17 mouse cellular contexts compared by ENCODE assay signal in the genomic region with DNA sequence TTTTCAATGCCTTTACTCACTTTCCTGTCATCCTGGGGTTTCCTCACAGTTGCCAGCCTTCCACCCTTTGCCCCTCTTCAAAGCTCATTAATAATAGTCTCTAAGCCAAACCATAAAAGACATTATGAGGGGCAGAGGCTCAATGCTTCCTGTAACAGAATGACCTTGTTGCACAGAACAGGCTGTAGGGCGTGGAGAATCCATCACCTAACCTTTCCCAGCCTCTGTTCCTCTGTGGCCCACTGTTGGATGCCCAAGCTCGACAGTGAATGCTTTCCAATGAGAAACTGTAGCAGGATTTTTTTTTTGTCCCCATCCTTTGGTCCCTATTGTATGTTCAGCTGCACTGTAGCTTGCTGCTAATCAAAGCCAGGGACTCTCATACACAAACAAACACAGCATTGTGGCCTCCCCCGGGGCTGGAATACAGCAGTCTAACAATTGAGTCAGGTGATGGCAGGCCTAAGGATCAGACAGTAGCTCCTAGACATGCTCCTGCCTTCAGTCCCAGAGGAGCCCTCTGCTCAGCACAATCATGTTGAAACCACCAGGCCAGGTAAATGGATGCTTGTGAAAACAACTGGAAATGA. TPM values are rescaled to one million over a fixed set of nuclear protein-coding genes. Genes with fewer than 3 reads are reported as not detected.
DNase-seq lines count a peak whose midpoint lies in the region; ATAC-seq and TF ChIP-seq lines count a peak whose summit lies in the region.
"Had no signal": no experiment of that assay in that cellular context is flagged by ENCODE, and none has a peak within 500 bp of the region (broad histone marks: within the 10 kb centered on the region; RNA-seq: fewer than 3 reads in every experiment).

No protein-coding gene starts in this region.

- no peak overlapping the region for H3K4me2 ChIP-seq in forebrain, embryonic 12.5 days
- no peak overlapping the region for H3K4me2 ChIP-seq in forebrain, embryonic 16.5 days (ENCODE audit: low read length)
- H3K4me2 ChIP-seq in neural tube, embryonic 11.5 days (ENCODE audit: low read depth), result no peak overlapping the region
- 0 out of 2 replicates have a peak overlapping the region, but pooled peaks have one; percentile 11 for H3K4me2 ChIP-seq in midbrain, embryonic 14.5 days (ENCODE audit: low read length)
- no peak overlapping the region for H3K4me2 ChIP-seq in liver, postnatal 0 days (ENCODE audit: low read depth, low read length)
- H3K4me2 ChIP-seq: embryonic facial prominence, embryonic 13.5 days; heart, embryonic 13.5 days; limb, embryonic 15.5 days; lung, embryonic 14.5 days had no signal

- H3K9ac ChIP-seq in forebrain, embryonic 12.5 days, result no peak overlapping the region
- H3K9ac ChIP-seq in forebrain, embryonic 16.5 days (replicated peaks; ENCODE audit: low read depth, low read length), result no peak overlapping the region
- no peak overlapping the region for H3K9ac ChIP-seq in neural tube, embryonic 11.5 days (ENCODE audit: low read length)
- H3K9ac ChIP-seq in midbrain, embryonic 14.5 days (replicated peaks; ENCODE audit: low read length), result no peak overlapping the region
- H3K9ac ChIP-seq in liver, postnatal 0 days (replicated peaks), result no peak overlapping the region
- H3K9ac ChIP-seq: embryonic facial prominence, embryonic 13.5 days; heart, embryonic 13.5 days; limb, embryonic 15.5 days; lung, embryonic 14.5 days had no signal

- 0 out of 2 replicates have a peak overlapping the region, but pooled peaks have one; percentile 43 for H3K27ac ChIP-seq in forebrain, embryonic 12.5 days
- no peak overlapping the region for H3K27ac ChIP-seq in forebrain, embryonic 16.5 days (ENCODE audit: low read length)
- H3K27ac ChIP-seq in neural tube, embryonic 11.5 days (ENCODE audit: low read depth, low read length), result 0 out of 2 replicates have a peak overlapping the region, but pooled peaks have one; percentile 1
- H3K27ac ChIP-seq in midbrain, embryonic 14.5 days (replicated peaks; ENCODE audit: low read depth, low read length), result peak overlapping the region; percentile 49
- H3K27ac ChIP-seq in liver, postnatal 0 days (ENCODE audit: low read depth), result no peak overlapping the region
- H3K27ac ChIP-seq: embryonic facial prominence, embryonic 13.5 days; heart, embryonic 13.5 days; kidney, postnatal 0 days; limb, embryonic 15.5 days had no signal

- H3K4me1 ChIP-seq in forebrain, embryonic 12.5 days, result peaks cover 6% of the 10 kb centered on the region
- peaks cover 11% of the 10 kb centered on the region for H3K4me1 ChIP-seq in forebrain, embryonic 16.5 days (replicated peaks; ENCODE audit: control insufficient read depth, insufficient read depth, low read length)
- H3K4me1 ChIP-seq in neural tube, embryonic 11.5 days (ENCODE audit: control insufficient read depth, insufficient read depth, low read length), result peaks cover 8% of the 10 kb centered on the region; the same call in 1 of the 2 replicates
- peaks cover 24% of the 10 kb centered on the region for H3K4me1 ChIP-seq in midbrain, embryonic 14.5 days (ENCODE audit: control insufficient read depth, insufficient read depth, low read length)
- H3K4me1 ChIP-seq in liver, postnatal 0 days (ENCODE audit: insufficient read depth), result no peaks in the 10 kb centered on the region
- H3K4me1 ChIP-seq: limb, embryonic 15.5 days had no signal

- H3K9me3 ChIP-seq in forebrain, embryonic 12.5 days, result no peaks in the 10 kb centered on the region
- no peaks in the 10 kb centered on the region for H3K9me3 ChIP-seq in forebrain, embryonic 16.5 days (ENCODE audit: control insufficient read depth, low read length)
- H3K9me3 ChIP-seq in neural tube, embryonic 11.5 days (ENCODE audit: control insufficient read depth, low read length), result no peaks in the 10 kb centered on the region
- no peaks in the 10 kb centered on the region for H3K9me3 ChIP-seq in midbrain, embryonic 14.5 days (ENCODE audit: control insufficient read depth, low read length)
- no peaks in the 10 kb centered on the region for H3K9me3 ChIP-seq in liver, postnatal 0 days (ENCODE audit: low read length)
- H3K9me3 ChIP-seq: embryonic facial prominence, embryonic 13.5 days; heart, embryonic 13.5 days; limb, embryonic 15.5 days had no signal

- peak; percentile 33 for DNase-seq in neural tube, embryonic 11.5 days (ENCODE audit: low spot score)
- no peak for DNase-seq in neural tube, embryonic 10.5 days (ENCODE audit: extremely low spot score, low spot score)
- no peak for DNase-seq in midbrain, embryonic 14.5 days
- DNase-seq in lung, postnatal 4 days, result no peak
- no peak for DNase-seq in urinary bladder, postnatal 36 days (ENCODE audit: low spot score in 2 of 2)
- DNase-seq in liver, postnatal 0 days, result no peak
- DNase-seq: cerebellum, adult 9-10 months; lung, embryonic 14.5 days; right cerebral cortex, adult 18-20 months; spleen, adult 18-20 months; thymus, postnatal 14 days had no signal

- H3K36me3 ChIP-seq in forebrain, embryonic 12.5 days (replicated peaks), result 0 out of 2 replicates have a peak, but pooled peaks cover 5% of the 10 kb centered on the region
- H3K36me3 ChIP-seq in forebrain, embryonic 16.5 days (ENCODE audit: control insufficient read depth, insufficient read depth), result no peaks in the 10 kb centered on the region
- no peaks in the 10 kb centered on the region for H3K36me3 ChIP-seq in neural tube, embryonic 11.5 days (ENCODE audit: control insufficient read depth, insufficient read depth, low read length)
- no peaks in the 10 kb centered on the region; the same call in 1 of the 2 replicates for H3K36me3 ChIP-seq in midbrain, embryonic 14.5 days (ENCODE audit: control insufficient read depth, insufficient read depth, low read length)
- H3K36me3 ChIP-seq in liver, postnatal 0 days (replicated peaks; ENCODE audit: insufficient read depth, low read length), result no peaks in the 10 kb centered on the region
- H3K36me3 ChIP-seq: limb, embryonic 15.5 days had no signal

- WGBS in forebrain, embryonic 12.5 days, result 26% methylated on average over 3 of the region's 3 CpGs
- WGBS in forebrain, embryonic 16.5 days, result 15% methylated on average over 3 of the region's 3 CpGs
- 25% methylated on average over 3 of the region's 3 CpGs for WGBS in neural tube, embryonic 11.5 days
- 25% methylated on average over 3 of the region's 3 CpGs for WGBS in midbrain, embryonic 14.5 days
- 60% methylated on average over 3 of the region's 3 CpGs for WGBS in liver, postnatal 0 days (ENCODE audit: insufficient replicate concordance)

- peak; percentile 36; the same call in 1 of the 2 replicates for ATAC-seq in forebrain, embryonic 12.5 days (ENCODE audit: low FRiP score)
- no peak for ATAC-seq in forebrain, embryonic 16.5 days
- ATAC-seq in neural tube, embryonic 11.5 days (ENCODE audit: insufficient read depth, low FRiP score, low TSS enrichment), result peak; percentile 66
- peak; percentile 24; the same call in 1 of the 2 replicates for ATAC-seq in midbrain, embryonic 14.5 days (ENCODE audit: low FRiP score, low TSS enrichment)
- ATAC-seq in liver, postnatal 0 days, result no peak

- H3K4me3 ChIP-seq in forebrain, embryonic 12.5 days (replicated peaks), result no peak overlapping the region
- no peak overlapping the region for H3K4me3 ChIP-seq in forebrain, embryonic 16.5 days (replicated peaks; ENCODE audit: low read length)
- no peak overlapping the region for H3K4me3 ChIP-seq in neural tube, embryonic 11.5 days (ENCODE audit: low read depth, low read length)
- no peak overlapping the region for H3K4me3 ChIP-seq in midbrain, embryonic 14.5 days (replicated peaks; ENCODE audit: low read depth, low read length)
- H3K4me3 ChIP-seq in liver, postnatal 0 days (ENCODE audit: low read depth, low read length), result no peak overlapping the region
- H3K4me3 ChIP-seq: embryonic facial prominence, embryonic 13.5 days; heart, embryonic 13.5 days; limb, embryonic 15.5 days had no signal

- TF ChIP-seq CTCF in liver, postnatal 0 days (IDR thresholded peaks at IDR 0.05; ENCODE audit: low read depth), result no peak

- no peak for TF ChIP-seq EP300 in liver, postnatal 0 days (IDR thresholded peaks at IDR 0.05; ENCODE audit: low read depth)

- H3K27me3 ChIP-seq in forebrain, embryonic 12.5 days, result no peaks in the 10 kb centered on the region
- H3K27me3 ChIP-seq in forebrain, embryonic 16.5 days (replicated peaks; ENCODE audit: control insufficient read depth, insufficient read depth, low read length), result no peaks in the 10 kb centered on the region
- H3K27me3 ChIP-seq in neural tube, embryonic 11.5 days (ENCODE audit: control insufficient read depth, insufficient read depth, low read length), result no peaks in the 10 kb centered on the region
- H3K27me3 ChIP-seq in midbrain, embryonic 14.5 days (ENCODE audit: control insufficient read depth, insufficient read depth, low read length), result no peaks in the 10 kb centered on the region
- no peaks in the 10 kb centered on the region for H3K27me3 ChIP-seq in liver, postnatal 0 days (ENCODE audit: insufficient read depth, low read length)
- H3K27me3 ChIP-seq: embryonic facial prominence, embryonic 13.5 days; heart, embryonic 13.5 days; limb, embryonic 15.5 days had no signal

RNA-seq across cellular contexts. Expression of a gene that starts 12.9 kb away (rescaled TPM):
- polyA plus RNA-seq in forebrain, embryonic 12.5 days (2016; fragmentation: Nextera tagmentation; extraction: Ambion mirVana), result 310 and 357 TPM in 2 replicates
- 472 and 585 TPM in 2 replicates for polyA plus RNA-seq in forebrain, embryonic 16.5 days (2015; fragmentation: Nextera tagmentation; extraction: Ambion mirVana)
- polyA plus RNA-seq in neural tube, embryonic 11.5 days (2014; fragmentation: Nextera tagmentation; extraction: Ambion mirVana), result 325 and 348 TPM in 2 replicates
- 680 and 686 TPM in 2 replicates for polyA plus RNA-seq in midbrain, embryonic 14.5 days (2014; fragmentation: Nextera tagmentation; extraction: Ambion mirVana)
- polyA plus RNA-seq in liver, postnatal 0 days (2015; fragmentation: Nextera tagmentation; extraction: Ambion mirVana), result 3.6 and 4.2 TPM in 2 replicates

Comparison
In these comparisons a context has a peak if more than half of its experiments do, and no peak if none do; other contexts are left out.
1. ATAC-seq: peak in forebrain, embryonic 12.5 days (single experiment), neural tube, embryonic 11.5 days (single experiment) and midbrain, embryonic 14.5 days (single experiment); none in forebrain, embryonic 16.5 days (single experiment) and liver, postnatal 0 days (single experiment).
2. H3K27ac ChIP-seq: peak in forebrain, embryonic 12.5 days (single experiment), neural tube, embryonic 11.5 days (single experiment) and midbrain, embryonic 14.5 days (single experiment); none in forebrain, embryonic 16.5 days (single experiment) and liver, postnatal 0 days (single experiment).
3. RNA of a gene that starts 12.9 kb away (polyA plus RNA-seq): 680 to 686 TPM in midbrain, embryonic 14.5 days, 472 to 585 TPM in forebrain, embryonic 16.5 days, 325 to 348 TPM in neural tube, embryonic 11.5 days and 310 to 357 TPM in forebrain, embryonic 12.5 days; 3.6 to 4.2 TPM in liver, postnatal 0 days; every median in the first group is over 10 times any median in the second.